Mouse (Mus musculus): ENCODE data around the gene Trem2. TPM values are rescaled to one million over a fixed set of nuclear protein-coding genes. Genes with fewer than 3 reads are reported as not detected.
"Not testable (repeated sequence)": the region's sequence is repeated elsewhere in the genome, so short reads cannot be mapped to it uniquely, and the experiment has no call there.

Trem2 gene
- 2.9 and 3.1 TPM in 2 replicates for polyA plus RNA-seq (2015; fragmentation: Nextera tagmentation; extraction: Ambion mirVana)

DNA sequence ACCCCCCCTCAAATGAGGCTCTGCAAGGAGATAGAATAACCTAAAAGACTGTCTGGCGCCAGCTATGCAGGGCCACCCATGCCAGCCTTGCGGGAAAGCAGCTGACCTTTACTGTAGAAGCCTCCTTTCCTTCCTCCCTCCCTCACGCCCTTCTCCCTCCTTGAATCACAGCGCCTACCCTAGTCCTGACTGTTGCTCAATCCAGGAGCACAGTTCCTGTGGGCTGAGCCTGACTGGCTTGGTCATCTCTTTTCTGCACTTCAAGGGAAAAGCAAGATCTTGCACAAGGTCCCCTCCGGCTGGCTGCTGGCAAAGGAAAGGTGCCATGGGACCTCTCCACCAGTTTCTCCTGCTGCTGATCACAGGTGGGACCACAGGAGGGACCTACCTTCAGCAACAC, at the start of gene Trem2:
Trem2 (plus strand) TSS at position 171 of the 400 bp plus-strand sequence.
- Histone ChIP-seq H3K4me3 (ENCODE audit: low read depth, low read length) (no peak within 1 kb of the TSS), H3K4me1 (ENCODE audit: control insufficient read depth, insufficient read depth, low read length) (no peaks in the 10 kb centered on the region), H3K9ac (ENCODE audit: low read depth, low read length) (no peak within 1 kb of the TSS), H3K27me3 (ENCODE audit: control insufficient read depth, insufficient read depth, low read depth, low read length) (no peaks in the 10 kb centered on the region), H3K4me2 (ENCODE audit: low read length) (no peak within 1 kb of the TSS), H3K9me3 (replicated peaks; ENCODE audit: control insufficient read depth, low read length, poor library complexity, severe bottlenecking) (no peaks in the 10 kb centered on the region), H3K36me3 (ENCODE audit: control insufficient read depth, insufficient read depth, low read length) (no peaks in the 10 kb centered on the region), H3K27ac (ENCODE audit: low read length) (no peak within 1 kb of the TSS)
- no peak for ATAC-seq
- 90% methylated on average over 5 of the region's 5 CpGs for WGBS

DNA sequence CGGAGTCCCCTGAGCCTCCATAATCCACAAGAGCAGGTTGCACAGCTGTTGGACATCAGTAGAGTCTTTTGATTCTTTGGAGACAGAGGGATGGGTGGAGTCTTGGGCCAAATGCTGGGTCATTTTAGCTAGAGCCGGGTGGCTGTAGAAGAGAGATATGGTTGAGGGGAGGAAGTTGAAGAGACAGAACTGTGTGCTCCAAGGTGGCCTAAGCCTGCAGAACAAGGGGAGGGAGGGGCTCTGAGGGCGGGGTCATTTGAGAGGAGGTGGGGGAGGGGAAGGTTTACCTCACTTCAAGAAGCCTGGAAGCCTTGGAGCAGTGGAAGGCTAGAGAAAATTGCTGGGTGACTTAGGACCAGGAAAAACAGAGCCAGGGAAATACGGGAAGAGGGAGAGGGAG, 47.0 kb upstream of the Trem2 start, which contains the start of gene Treml2:
Treml2 (plus strand) TSS at position 296 of the 400 bp plus-strand sequence.
- no peaks in the 10 kb centered on the region for H3K27me3 ChIP-seq (ENCODE audit: control insufficient read depth, insufficient read depth, low read depth, low read length)
- no peak within 1 kb of the TSS for H3K27ac ChIP-seq (ENCODE audit: low read length)
- no peaks in the 10 kb centered on the region for H3K36me3 ChIP-seq (ENCODE audit: control insufficient read depth, insufficient read depth, low read length)
- no peak for ATAC-seq
- H3K4me2 ChIP-seq (ENCODE audit: low read length): no peak within 1 kb of the TSS
- H3K4me1 ChIP-seq (ENCODE audit: control insufficient read depth, insufficient read depth, low read length): no peaks in the 10 kb centered on the region
- H3K9me3 ChIP-seq (replicated peaks; ENCODE audit: control insufficient read depth, low read length, poor library complexity, severe bottlenecking): no peaks in the 10 kb centered on the region
- no peak within 1 kb of the TSS for H3K4me3 ChIP-seq (ENCODE audit: low read depth, low read length)
- no peak within 1 kb of the TSS for H3K9ac ChIP-seq (ENCODE audit: low read depth, low read length)
- 53% methylated on average over 2 of the region's 4 CpGs for WGBS

DNA sequence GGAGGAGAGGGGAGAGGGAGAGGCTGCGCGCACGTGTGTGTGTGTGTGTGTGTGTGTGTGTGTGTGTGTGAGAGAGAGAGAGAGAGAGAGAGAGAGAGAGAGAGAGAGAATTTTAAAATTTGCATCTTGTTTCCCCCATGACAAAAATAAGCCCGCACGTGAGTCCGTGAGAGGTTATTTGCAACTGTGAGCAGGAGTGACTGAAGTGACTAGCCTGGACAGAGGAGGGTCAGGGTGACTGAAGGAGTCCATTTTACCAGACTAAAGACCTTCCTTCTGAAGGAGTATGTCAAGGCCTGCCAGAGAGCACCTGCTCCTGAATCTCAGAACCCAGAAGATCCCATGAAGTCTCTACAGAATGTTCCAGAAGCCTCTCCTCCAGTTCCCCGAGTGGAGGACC, 46.4 kb upstream of the Trem2 start:
- no peak overlapping the region for H3K9ac ChIP-seq (ENCODE audit: low read depth, low read length)
- ATAC-seq: no peak
- H3K36me3 ChIP-seq (ENCODE audit: control insufficient read depth, insufficient read depth, low read length): no peaks in the 10 kb centered on the region
- H3K4me2 ChIP-seq (ENCODE audit: low read length): no peak overlapping the region
- H3K27me3 ChIP-seq (ENCODE audit: control insufficient read depth, insufficient read depth, low read depth, low read length): no peaks in the 10 kb centered on the region
- no peak overlapping the region for H3K4me3 ChIP-seq (ENCODE audit: low read depth, low read length)
- H3K27ac ChIP-seq (ENCODE audit: low read length): no peak overlapping the region
- no peaks in the 10 kb centered on the region for H3K4me1 ChIP-seq (ENCODE audit: control insufficient read depth, insufficient read depth, low read length)
- 66% methylated on average over 4 of the region's 7 CpGs for WGBS
- H3K9me3 ChIP-seq (replicated peaks; ENCODE audit: control insufficient read depth, low read length, poor library complexity, severe bottlenecking): no peaks in the 10 kb centered on the region

DNA sequence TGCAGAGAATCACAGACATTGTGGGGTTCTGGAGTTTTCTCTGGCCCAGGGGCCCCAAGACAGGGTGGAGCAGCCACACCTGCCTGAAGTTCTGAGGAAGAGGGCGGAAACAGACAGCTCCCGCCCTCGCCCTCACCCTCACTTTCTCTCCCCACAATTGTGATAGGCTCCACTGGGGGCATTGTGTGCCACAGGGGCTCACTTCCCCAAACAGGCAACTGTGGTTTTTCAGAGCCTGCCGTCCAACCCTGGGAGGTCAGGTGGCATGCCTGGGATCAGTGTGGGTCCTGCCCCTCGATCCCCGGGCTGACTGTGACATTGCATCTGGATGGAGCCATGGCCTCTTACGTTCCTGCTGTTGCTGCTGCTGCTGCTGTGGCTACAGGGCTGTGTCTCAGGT, 46.0 kb upstream of the Trem2 start:
- H3K27me3 ChIP-seq (ENCODE audit: control insufficient read depth, insufficient read depth, low read depth, low read length): no peaks in the 10 kb centered on the region
- no peak overlapping the region for H3K4me2 ChIP-seq (ENCODE audit: low read length)
- H3K27ac ChIP-seq (ENCODE audit: low read length): no peak overlapping the region
- ATAC-seq: no peak
- H3K36me3 ChIP-seq (ENCODE audit: control insufficient read depth, insufficient read depth, low read length): no peaks in the 10 kb centered on the region
- H3K9me3 ChIP-seq (replicated peaks; ENCODE audit: control insufficient read depth, low read length, poor library complexity, severe bottlenecking): no peaks in the 10 kb centered on the region
- no peak overlapping the region for H3K4me3 ChIP-seq (ENCODE audit: low read depth, low read length)
- H3K9ac ChIP-seq (ENCODE audit: low read depth, low read length): no peak overlapping the region
- no peaks in the 10 kb centered on the region for H3K4me1 ChIP-seq (ENCODE audit: control insufficient read depth, insufficient read depth, low read length)
- WGBS: 72% methylated on average over 7 of the region's 7 CpGs

DNA sequence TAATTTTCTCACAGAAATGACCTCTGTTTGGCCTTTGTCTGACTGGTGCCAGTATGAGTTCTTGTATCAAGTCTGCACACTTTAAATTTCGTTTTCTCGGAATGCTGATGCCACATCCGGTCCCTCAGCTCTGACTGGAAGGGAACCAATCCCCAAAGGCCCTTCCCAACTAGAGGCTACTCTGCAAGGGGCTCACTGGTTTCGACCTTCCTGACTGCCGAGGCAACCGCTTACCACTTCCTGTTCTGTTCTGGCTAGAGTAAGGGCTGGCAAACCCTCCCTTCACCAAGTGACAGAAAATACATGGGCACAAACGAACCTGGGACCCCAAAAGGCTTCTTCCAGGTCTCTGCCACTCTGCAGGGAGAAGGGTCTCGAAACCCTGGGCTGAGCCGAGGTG, 45.3 kb upstream of the Trem2 start:
- no peaks in the 10 kb centered on the region for H3K27me3 ChIP-seq (ENCODE audit: control insufficient read depth, insufficient read depth, low read depth, low read length)
- WGBS: 85% methylated on average over 9 of the region's 9 CpGs
- H3K27ac ChIP-seq (ENCODE audit: low read length): no peak overlapping the region
- no peak overlapping the region for H3K4me2 ChIP-seq (ENCODE audit: low read length)
- ATAC-seq: no peak
- H3K4me1 ChIP-seq (ENCODE audit: control insufficient read depth, insufficient read depth, low read length): no peaks in the 10 kb centered on the region
- no peaks in the 10 kb centered on the region for H3K9me3 ChIP-seq (replicated peaks; ENCODE audit: control insufficient read depth, low read length, poor library complexity, severe bottlenecking)
- H3K9ac ChIP-seq (ENCODE audit: low read depth, low read length): no peak overlapping the region
- no peaks in the 10 kb centered on the region for H3K36me3 ChIP-seq (ENCODE audit: control insufficient read depth, insufficient read depth, low read length)
- no peak overlapping the region for H3K4me3 ChIP-seq (ENCODE audit: low read depth, low read length)

DNA sequence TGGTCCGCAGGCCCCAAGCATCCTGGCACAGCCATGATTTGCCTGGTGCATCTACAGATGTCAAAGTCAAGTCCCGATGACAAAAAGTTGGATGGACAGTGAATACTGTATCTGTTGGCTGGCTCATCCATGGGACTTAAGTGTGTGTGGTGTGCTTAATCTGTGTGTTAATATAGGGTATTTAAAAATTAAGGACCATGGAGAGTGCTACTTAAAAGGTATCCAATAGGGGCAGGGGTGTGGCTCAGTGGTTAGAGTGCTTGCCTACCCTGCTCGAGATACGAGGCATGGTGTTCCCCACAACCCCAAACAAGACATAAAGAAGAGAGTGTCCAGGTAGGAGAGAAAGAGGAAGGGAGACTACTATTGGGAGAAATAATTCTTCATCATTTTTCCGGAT, 44.4 kb upstream of the Trem2 start:
- H3K4me1 ChIP-seq (ENCODE audit: control insufficient read depth, insufficient read depth, low read length): no peaks in the 10 kb centered on the region
- H3K4me2 ChIP-seq (ENCODE audit: low read length): no peak overlapping the region
- no peaks in the 10 kb centered on the region for H3K36me3 ChIP-seq (ENCODE audit: control insufficient read depth, insufficient read depth, low read length)
- H3K9ac ChIP-seq (ENCODE audit: low read depth, low read length): no peak overlapping the region
- WGBS: 94% methylated on average over 5 of the region's 5 CpGs
- no peaks in the 10 kb centered on the region for H3K27me3 ChIP-seq (ENCODE audit: control insufficient read depth, insufficient read depth, low read depth, low read length)
- H3K9me3 ChIP-seq (replicated peaks; ENCODE audit: control insufficient read depth, low read length, poor library complexity, severe bottlenecking): no peaks in the 10 kb centered on the region
- ATAC-seq: no peak
- H3K4me3 ChIP-seq (ENCODE audit: low read depth, low read length): no peak overlapping the region
- H3K27ac ChIP-seq (ENCODE audit: low read length): no peak overlapping the region

DNA sequence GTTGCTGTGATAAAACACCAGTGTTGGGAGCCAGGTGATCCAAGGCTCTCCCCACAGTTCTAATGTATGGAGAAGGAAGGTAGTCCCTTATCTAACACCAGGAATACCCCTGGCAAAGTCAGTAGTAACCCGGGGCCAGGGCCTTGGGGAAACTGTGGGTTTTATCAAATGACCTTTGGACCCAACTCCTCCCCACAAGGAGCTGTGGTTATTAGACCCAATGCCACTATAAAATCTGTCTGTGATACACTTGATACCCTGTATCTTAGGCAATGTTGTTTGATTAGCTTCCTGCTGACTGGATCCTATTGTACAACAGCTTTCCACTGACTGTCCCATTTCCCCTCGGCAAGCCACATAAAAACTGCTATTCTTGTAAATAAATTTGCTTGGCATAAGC, 34.1 kb upstream of the Trem2 start:
- 73% methylated on average over 2 of the region's 2 CpGs for WGBS
- H3K9ac ChIP-seq (ENCODE audit: low read depth, low read length): no peak overlapping the region
- H3K9me3 ChIP-seq (replicated peaks; ENCODE audit: control insufficient read depth, low read length, poor library complexity, severe bottlenecking): no peaks in the 10 kb centered on the region
- no peaks in the 10 kb centered on the region for H3K36me3 ChIP-seq (ENCODE audit: control insufficient read depth, insufficient read depth, low read length)
- H3K4me2 ChIP-seq (ENCODE audit: low read length): no peak overlapping the region
- no peak overlapping the region for H3K4me3 ChIP-seq (ENCODE audit: low read depth, low read length)
- H3K4me1 ChIP-seq (ENCODE audit: control insufficient read depth, insufficient read depth, low read length): no peaks in the 10 kb centered on the region
- H3K27ac ChIP-seq (ENCODE audit: low read length): no peak overlapping the region
- no peaks in the 10 kb centered on the region for H3K27me3 ChIP-seq (ENCODE audit: control insufficient read depth, insufficient read depth, low read depth, low read length)
- no peak for ATAC-seq

DNA sequence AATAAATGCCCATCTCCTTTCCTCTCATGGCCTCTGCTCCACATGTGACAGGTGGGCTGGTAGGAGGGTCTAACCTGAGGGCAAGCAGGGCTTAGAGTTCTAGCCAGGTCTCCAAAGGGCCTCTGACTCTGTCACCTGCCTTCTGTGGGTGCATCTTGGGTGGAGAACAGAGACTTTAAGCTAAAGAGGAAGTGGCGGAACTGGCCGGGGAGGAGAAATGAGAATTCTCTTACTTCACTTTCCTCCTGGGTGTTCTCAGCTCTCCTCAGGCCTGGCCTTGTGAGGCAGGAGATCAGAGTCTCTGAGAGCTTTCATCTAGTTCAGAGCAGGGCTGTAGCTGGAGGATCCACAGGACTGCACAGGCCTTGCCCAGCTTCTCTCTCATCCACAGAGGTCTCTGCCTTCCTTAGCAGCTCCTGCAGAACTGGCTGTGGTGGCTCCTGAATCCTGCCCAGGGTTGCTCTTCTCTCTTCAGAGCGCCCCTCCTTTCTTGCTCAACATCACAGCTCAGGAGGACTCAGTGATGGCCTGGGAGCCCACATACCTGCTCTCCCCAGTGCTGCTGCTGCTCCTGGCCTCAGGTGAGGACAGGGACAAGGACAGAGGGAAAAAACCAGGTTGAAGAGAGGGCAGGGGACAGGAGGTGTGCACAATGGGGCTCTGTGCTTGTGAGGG, 30.2 kb upstream of the Trem2 start, which contains the start of gene B430306N03Rik:
B430306N03Rik (plus strand) TSS at position 237 of the 675 bp plus-strand sequence.
- not testable (repeated sequence) for H3K27me3 ChIP-seq (ENCODE audit: control insufficient read depth, insufficient read depth, low read depth, low read length); ATAC-seq; H3K9me3 ChIP-seq (replicated peaks; ENCODE audit: control insufficient read depth, low read length, poor library complexity, severe bottlenecking); H3K4me2 ChIP-seq (ENCODE audit: low read length); H3K4me1 ChIP-seq (ENCODE audit: control insufficient read depth, insufficient read depth, low read length); H3K4me3 ChIP-seq (ENCODE audit: low read depth, low read length); H3K27ac ChIP-seq (ENCODE audit: low read length); H3K36me3 ChIP-seq (ENCODE audit: control insufficient read depth, insufficient read depth, low read length); H3K9ac ChIP-seq (ENCODE audit: low read depth, low read length)
- whole genome bisulfite sequencing: 84% methylated on average over 3 of the region's 3 CpGs

DNA sequence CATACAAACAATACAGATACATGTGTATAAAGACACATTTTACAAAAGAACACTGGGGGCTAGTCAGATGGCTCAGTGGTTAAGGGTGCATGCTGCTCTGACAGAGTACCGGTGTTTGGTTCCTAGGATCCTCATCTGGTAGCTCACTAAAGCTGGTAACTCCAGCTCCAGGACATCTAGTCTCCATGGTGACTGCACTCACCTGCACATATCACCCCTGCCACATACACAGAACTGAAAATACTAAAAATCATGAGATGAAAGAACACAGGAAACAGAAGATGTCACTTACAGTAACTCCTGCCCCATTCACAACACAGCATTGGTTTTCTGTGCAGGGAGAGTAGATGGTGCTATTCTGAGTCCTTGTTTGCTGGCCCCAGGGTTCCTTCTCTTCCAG, 27.5 kb upstream of the Trem2 start:
- 90% methylated on average over 1 of the region's 1 CpGs for WGBS
- H3K27me3 ChIP-seq (ENCODE audit: control insufficient read depth, insufficient read depth, low read depth, low read length): no peaks in the 10 kb centered on the region
- no peak for ATAC-seq
- no peaks in the 10 kb centered on the region for H3K9me3 ChIP-seq (replicated peaks; ENCODE audit: control insufficient read depth, low read length, poor library complexity, severe bottlenecking)
- no peak overlapping the region for H3K4me2 ChIP-seq (ENCODE audit: low read length)
- H3K4me3 ChIP-seq (ENCODE audit: low read depth, low read length): no peak overlapping the region
- no peaks in the 10 kb centered on the region for H3K4me1 ChIP-seq (ENCODE audit: control insufficient read depth, insufficient read depth, low read length)
- no peaks in the 10 kb centered on the region for H3K36me3 ChIP-seq (ENCODE audit: control insufficient read depth, insufficient read depth, low read length)
- no peak overlapping the region for H3K27ac ChIP-seq (ENCODE audit: low read length)
- no peak overlapping the region for H3K9ac ChIP-seq (ENCODE audit: low read depth, low read length)
